Mouse (Mus musculus) kidney, embryonic 14.5 days (tissue): ENCODE data around the gene Nsun2. TPM values are rescaled to one million over a fixed set of nuclear protein-coding genes. Genes with fewer than 3 reads are reported as not detected.

ENCODE experiments used
- ATAC-seq: fragments of 200-750 bp; cut with Nextera tagmentation; 2 replicates; pipeline ENCODE4 v1.8.0; 2017; ENCODE audit warnings: moderate number of reproducible peaks, mild to moderate bottlenecking, moderate TSS enrichment, moderate library complexity; ENCODE audit not compliant: low FRiP score, low TSS enrichment
- H3K27ac ChIP-seq: fragments of 300-500 bp; sonication (generic); 2 replicates; pipeline ENCODE4 v1.5.1; 2014; ENCODE audit warnings: low read depth, mild to moderate bottlenecking, low read length, moderate library complexity, mixed read lengths
- H3K27me3 ChIP-seq: fragments of 300-500 bp; sonication (generic); 2 replicates; pipeline ENCODE4 v1.6.1; 2014; ENCODE audit warnings: mild to moderate bottlenecking, low read length; ENCODE audit not compliant: control insufficient read depth, insufficient read depth
- H3K36me3 ChIP-seq: fragments of 300-500 bp; sonication (generic); 2 replicates; pipeline ENCODE4 v1.6.1; 2014; ENCODE audit warnings: low read length, mixed read lengths; ENCODE audit not compliant: control insufficient read depth, insufficient read depth
- H3K4me1 ChIP-seq: fragments of 300-500 bp; sonication (generic); 2 replicates; pipeline ENCODE4 v1.6.1; 2014; ENCODE audit warnings: low read length, mixed read lengths; ENCODE audit not compliant: control insufficient read depth, insufficient read depth
- H3K4me2 ChIP-seq: fragments of 300-500 bp; sonication (generic); replicated peaks from 2 replicates; pipeline ENCODE4 v1.6.1; 2014; ENCODE audit warnings: low read depth, mild to moderate bottlenecking, low read length
- H3K4me3 ChIP-seq: fragments of 300-500 bp; sonication (generic); 2 replicates; pipeline ENCODE4 v1.5.1; 2014; ENCODE audit warnings: mild to moderate bottlenecking, low read length
- H3K9ac ChIP-seq: fragments of 300-500 bp; sonication (generic); 2 replicates; pipeline ENCODE4 v1.6.1; 2014; ENCODE audit warnings: low read depth, mild to moderate bottlenecking, low read length, moderate library complexity
- H3K9me3 ChIP-seq: fragments of 300-500 bp; sonication (generic); 2 replicates; pipeline ENCODE4 v1.6.1; 2016; ENCODE audit warnings: low read length; ENCODE audit not compliant: control insufficient read depth
- WGBS: fragments of 180-500 bp; shearing (Covaris S2); extraction: QIAGEN DNeasy Blood & Tissue Kit; methylation state at CpG from one replicate; pipeline ENCODE4 v1.1.7; 2014; 5-methylcytosine and 5-hydroxymethylcytosine counted together
- polyA plus RNA-seq: library from polyadenylated mRNA; unstranded; fragments of >200 nt; fragmentation: Nextera tagmentation; extraction: Ambion mirVana; gene quantifications from 2 replicates; pipeline ENCODE4 v1.2.1, GENCODE M21; 2014

Nsun2 gene
- polyA plus RNA-seq, 1 experiment from 2014 or later, result 142 TPM

DNA sequence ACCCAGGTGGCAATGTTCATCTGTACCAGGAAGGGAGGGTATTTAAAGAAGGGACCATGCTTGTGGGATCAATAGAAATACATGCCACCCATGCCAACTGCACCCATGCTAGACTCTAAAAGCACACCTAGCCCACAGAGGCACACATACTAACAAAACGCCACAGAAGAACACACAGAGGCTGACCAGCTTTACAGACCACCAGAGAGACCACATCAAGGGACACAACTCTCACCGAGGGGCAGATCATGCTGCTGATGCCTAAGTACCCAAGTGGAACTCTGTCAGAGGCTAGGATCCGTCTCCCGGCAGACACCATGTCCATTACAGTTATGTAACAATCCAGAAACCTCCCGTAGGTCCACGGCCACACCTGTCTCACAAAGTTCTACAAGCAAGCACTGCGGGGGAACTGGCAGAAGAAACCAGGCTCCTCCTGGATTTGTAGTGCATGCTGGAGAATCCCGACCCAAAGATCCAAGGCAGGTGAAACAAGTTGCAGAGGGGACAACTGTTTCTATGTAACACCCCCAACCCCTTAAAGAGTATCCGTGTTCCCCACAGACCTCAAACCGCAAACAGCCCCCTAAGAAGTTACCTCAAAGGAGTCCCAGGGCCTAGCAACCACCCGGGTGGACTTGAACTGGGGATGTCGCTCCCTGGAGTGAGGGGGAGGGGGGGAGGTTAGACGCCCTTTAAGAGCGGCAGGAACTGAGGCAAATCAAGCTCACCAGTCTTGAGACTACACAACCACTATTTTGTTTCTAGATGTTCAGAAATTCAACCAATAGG lies 1.2 kb upstream of the Nsun2 start:
- Histone ChIP-seq H3K9ac (peak overlapping the region; percentile 93), H3K9me3 (no peaks in the 10 kb centered on the region), H3K4me2 (peak overlapping the region; percentile 63), H3K27me3 (no peaks in the 10 kb centered on the region), H3K4me3 (peak overlapping the region; percentile 89), H3K36me3 (peaks cover 9% of the 10 kb centered on the region; the same call in 1 of the 2 replicates), H3K4me1 (peaks cover 35% of the 10 kb centered on the region), H3K27ac (no peak overlapping the region)
- ATAC-seq, result no peak
- WGBS, result 19% methylated on average over 14 of the region's 14 CpGs

DNA sequence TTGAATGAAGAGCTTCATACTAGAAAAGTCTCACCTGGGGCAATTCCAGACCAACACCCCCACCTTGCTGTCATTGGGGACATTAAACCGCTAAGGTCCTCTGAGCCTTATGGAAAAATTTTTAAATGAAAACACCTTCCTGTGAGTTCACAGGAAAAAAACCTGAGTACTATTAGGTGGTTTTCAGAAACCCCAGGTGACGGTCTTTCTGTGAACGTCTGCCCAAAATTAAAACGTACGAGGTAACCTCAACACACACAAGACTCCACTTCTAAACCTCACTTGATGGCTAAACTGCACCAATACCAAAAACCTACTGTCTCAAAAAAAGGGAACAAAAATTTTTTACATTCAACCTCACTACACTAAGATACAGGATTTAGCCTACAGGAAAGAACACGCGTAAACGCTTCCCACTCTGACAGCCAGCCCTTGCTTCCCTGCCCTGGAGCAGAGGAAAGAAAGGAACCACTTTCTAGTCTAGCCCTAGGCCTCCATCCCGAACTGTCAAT lies 597 bp upstream of the Nsun2 start:
- Histone ChIP-seq H3K36me3 (peaks cover 9% of the 10 kb centered on the region; the same call in 1 of the 2 replicates), H3K27ac (no peak overlapping the region), H3K4me3 (peak overlapping the region; percentile 89), H3K4me1 (peaks cover 32% of the 10 kb centered on the region), H3K4me2 (peak overlapping the region; percentile 63), H3K9me3 (no peaks in the 10 kb centered on the region), H3K27me3 (no peaks in the 10 kb centered on the region), H3K9ac (peak overlapping the region; percentile 93)
- WGBS, result 2% methylated on average over 9 of the region's 9 CpGs
- no peak for ATAC-seq

DNA sequence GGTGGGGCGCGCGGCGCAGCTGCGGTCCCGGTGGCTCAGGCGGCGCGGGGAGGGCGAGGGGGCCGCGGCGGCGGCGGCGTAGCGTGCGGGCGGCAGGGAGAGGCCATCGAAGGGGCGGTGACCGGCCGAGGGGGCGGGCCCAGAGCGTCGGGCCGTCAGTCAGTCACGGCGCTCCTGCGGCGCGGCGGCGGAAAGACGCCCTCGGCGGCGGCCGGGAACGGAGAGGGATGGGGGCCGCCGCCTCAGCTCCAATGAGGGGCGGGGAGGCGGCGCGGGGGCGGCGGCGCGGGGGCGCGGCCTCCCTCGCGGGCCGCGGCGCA lies 748 bp downstream of the Nsun2 start, which contains the start of gene Tent4a:
Gene Tent4a, minus strand, starts transcription at position 284 of the 320 bp plus-strand sequence.
- H3K9me3 ChIP-seq, result no peaks in the 10 kb centered on the region
- 0% methylated on average over 18 of the region's 57 CpGs for WGBS
- peak within 1 kb of the TSS; percentile 89 for H3K4me3 ChIP-seq
- peak within 1 kb of the TSS; percentile 93 for H3K27ac ChIP-seq
- peak within 1 kb of the TSS; percentile 91 for H3K4me2 ChIP-seq
- peak; percentile 89 for ATAC-seq
- peak within 1 kb of the TSS; percentile 93 for H3K9ac ChIP-seq
- peaks cover 9% of the 10 kb centered on the region; the same call in 1 of the 2 replicates for H3K36me3 ChIP-seq
- peaks cover 32% of the 10 kb centered on the region for H3K4me1 ChIP-seq
- no peaks in the 10 kb centered on the region for H3K27me3 ChIP-seq

DNA sequence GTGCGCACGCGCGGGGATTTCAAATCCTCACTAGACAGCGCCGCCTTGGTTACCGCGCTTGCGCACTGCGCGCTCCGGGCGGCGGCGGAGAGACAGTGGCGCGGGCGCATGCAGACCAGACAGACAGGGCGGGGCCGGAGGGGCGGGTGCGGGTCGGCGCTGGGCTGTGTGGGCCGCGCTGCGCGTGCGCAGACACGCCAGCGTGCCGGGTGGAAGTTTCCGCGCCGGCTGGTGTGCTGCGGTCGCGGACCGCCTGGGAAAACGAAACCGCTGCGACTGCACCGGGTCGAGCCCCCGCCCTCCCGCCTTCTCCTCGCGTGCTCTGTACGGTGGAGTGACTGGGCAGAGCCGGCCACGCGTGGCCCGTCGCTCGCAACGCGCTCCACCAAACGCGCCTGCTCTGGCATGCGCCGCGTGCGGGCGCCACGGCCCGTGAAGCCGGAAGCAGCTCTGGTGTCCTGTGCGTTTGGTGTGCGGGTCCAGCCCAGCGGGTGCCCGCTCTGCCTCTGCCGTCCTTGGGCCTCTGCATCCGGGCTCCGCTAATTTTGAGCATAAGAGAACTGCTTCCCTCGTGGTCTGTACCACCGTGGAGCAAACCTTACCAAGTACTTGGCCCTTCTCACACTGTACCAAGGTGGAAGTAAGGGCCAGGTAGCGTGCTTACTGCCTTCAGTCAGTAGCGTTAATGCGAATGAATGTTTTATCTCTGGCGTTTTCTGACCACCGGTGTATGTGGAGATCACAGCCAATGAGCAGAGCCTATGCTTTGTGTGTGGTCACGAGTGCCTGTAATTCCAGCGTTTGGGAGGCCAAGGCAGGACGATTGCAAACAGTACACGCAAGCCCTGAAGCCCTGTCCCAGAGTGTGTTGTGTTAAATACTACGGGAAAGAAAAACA lies 1.4 kb downstream of the Nsun2 start:
- Histone ChIP-seq H3K9me3 (no peaks in the 10 kb centered on the region), H3K27me3 (no peaks in the 10 kb centered on the region), H3K36me3 (peaks cover 8% of the 10 kb centered on the region; the same call in 1 of the 2 replicates), H3K4me1 (peaks cover 32% of the 10 kb centered on the region), H3K27ac (peak overlapping the region; percentile 93), H3K9ac (peak overlapping the region; percentile 93), H3K4me3 (peak overlapping the region; percentile 89), H3K4me2 (peak overlapping the region; percentile 91)
- peak; percentile 95 for ATAC-seq
- WGBS, result 1% methylated on average over 62 of the region's 86 CpGs

DNA sequence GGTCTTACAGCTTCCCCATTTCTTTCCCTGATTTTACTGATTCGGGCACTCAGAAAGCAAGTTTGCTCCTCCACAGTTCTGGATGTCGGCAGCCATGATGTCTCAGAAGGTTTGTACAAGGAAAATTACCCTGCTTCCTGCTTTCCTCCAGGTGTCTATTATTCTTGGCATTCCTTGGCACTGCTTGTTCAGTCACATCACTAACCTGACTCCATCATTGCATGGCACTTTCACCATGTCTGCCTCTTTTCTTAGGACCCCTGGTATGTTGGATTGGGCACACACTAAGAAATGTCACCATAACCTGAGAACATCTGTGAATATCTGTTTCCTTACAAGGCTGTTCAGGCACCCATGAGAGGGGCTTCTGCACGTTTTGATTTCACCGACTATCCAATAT lies 2.5 kb downstream of the Nsun2 start:
- 74% methylated on average over 4 of the region's 4 CpGs for WGBS
- ATAC-seq, result no peak
- Histone ChIP-seq H3K36me3 (no peaks in the 10 kb centered on the region), H3K27ac (no peak overlapping the region), H3K4me1 (peaks cover 24% of the 10 kb centered on the region), H3K4me2 (peak overlapping the region; percentile 91), H3K9me3 (no peaks in the 10 kb centered on the region), H3K4me3 (peak overlapping the region; percentile 89; the same call in 1 of the 2 replicates), H3K9ac (peak overlapping the region; percentile 93; the same call in 1 of the 2 replicates), H3K27me3 (no peaks in the 10 kb centered on the region)

DNA sequence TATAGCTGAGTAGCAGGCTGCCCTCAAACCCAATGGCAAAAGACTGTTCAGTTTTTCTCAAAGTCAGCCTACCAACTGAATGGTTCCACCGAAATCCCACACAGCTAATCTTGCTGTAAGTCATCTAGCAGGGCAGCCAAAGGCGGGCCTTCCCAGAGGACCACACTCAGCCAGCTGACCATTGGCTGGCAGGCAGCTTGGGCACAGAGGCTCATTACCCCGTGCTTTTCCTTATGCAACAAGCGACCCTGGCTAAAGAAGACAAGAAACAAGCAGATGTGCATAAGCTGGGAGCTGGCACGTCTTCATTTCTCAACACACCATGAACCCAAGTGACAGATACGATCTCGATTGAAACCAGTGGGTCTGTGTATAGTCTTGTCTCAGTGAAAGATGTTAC lies 3.8 kb downstream of the Nsun2 start:
- no peaks in the 10 kb centered on the region for H3K36me3 ChIP-seq
- H3K27me3 ChIP-seq, result no peaks in the 10 kb centered on the region
- 86% methylated on average over 7 of the region's 7 CpGs for WGBS
- H3K4me2 ChIP-seq, result no peak overlapping the region
- ATAC-seq, result no peak
- peaks cover 15% of the 10 kb centered on the region for H3K4me1 ChIP-seq
- no peak overlapping the region for H3K27ac ChIP-seq
- no peak overlapping the region for H3K4me3 ChIP-seq
- no peak overlapping the region for H3K9ac ChIP-seq
- H3K9me3 ChIP-seq, result no peaks in the 10 kb centered on the region

DNA sequence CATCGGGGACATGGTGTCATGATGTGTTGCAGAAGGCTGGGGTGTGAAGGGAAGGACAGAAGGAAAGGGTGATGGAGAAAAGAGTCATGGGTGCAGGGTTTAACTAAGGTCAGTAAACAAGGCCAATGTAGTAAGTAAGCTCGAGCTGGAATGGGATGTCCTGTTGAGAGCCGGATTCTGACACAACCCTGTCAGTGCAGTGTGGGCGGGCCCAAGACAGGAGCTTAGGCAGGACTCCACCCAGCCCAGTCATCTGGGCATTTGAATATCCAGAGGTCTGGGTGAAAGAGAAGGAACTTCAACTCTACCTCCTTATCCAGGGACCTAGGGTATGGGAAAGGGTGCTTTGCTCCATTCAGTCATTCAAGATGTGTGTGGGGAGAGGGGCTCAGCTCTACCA lies 4.8 kb downstream of the Nsun2 start:
- no peak for ATAC-seq
- 31% methylated on average over 4 of the region's 4 CpGs for WGBS
- Histone ChIP-seq H3K4me1 (peaks cover 21% of the 10 kb centered on the region), H3K4me2 (no peak overlapping the region), H3K36me3 (no peaks in the 10 kb centered on the region), H3K9me3 (no peaks in the 10 kb centered on the region), H3K4me3 (no peak overlapping the region), H3K9ac (no peak overlapping the region), H3K27ac (no peak overlapping the region), H3K27me3 (no peaks in the 10 kb centered on the region)

DNA sequence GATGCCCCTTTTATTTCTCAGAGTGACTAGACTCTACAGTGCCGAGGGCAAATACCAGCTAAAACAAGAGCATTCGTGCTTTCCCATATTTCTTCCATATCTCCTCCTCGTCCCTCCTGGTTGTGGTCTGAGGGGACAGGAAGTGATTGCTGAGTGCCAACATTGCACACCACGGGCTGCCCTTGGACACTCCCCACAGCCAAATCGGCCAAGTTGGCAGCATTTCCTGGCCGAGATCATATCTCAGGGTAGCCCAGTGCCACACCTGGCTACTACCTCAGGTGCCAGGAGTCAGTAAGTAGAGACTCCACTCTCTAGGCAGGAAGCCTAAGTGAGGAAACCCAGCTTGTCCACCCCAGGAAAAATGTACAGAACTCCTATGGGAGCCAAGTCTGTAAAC lies 7.7 kb downstream of the Nsun2 start:
- no peaks in the 10 kb centered on the region for H3K27me3 ChIP-seq
- peaks cover 18% of the 10 kb centered on the region for H3K4me1 ChIP-seq
- H3K9ac ChIP-seq, result no peak overlapping the region
- H3K36me3 ChIP-seq, result no peaks in the 10 kb centered on the region
- no peak for ATAC-seq
- H3K4me2 ChIP-seq, result no peak overlapping the region
- 58% methylated on average over 6 of the region's 6 CpGs for WGBS
- no peak overlapping the region for H3K4me3 ChIP-seq
- no peaks in the 10 kb centered on the region for H3K9me3 ChIP-seq
- no peak overlapping the region; the same call in 1 of the 2 replicates for H3K27ac ChIP-seq
